Mouse (Mus musculus) MEL (cell line): ENCODE data around the gene Gm20388.

ENCODE experiments used
- E2F4 ChIP-seq: IDR thresholded peaks from 2 replicates; pipeline ENCODE4 v1.6.1; 2011; ENCODE audit warnings: low read depth, low read length, improper control_type of control experiment, borderline replicate concordance
- POLR2AphosphoS2 ChIP-seq: IDR thresholded peaks from 2 replicates; pipeline ENCODE4 v1.6.1; 2011; ENCODE audit warnings: low read length, improper control_type of control experiment
- SMC3 ChIP-seq: IDR thresholded peaks from 2 replicates; pipeline ENCODE4 v1.6.1; 2011; ENCODE audit warnings: low read depth, low read length, improper control_type of control experiment
- USF2 ChIP-seq, 2 experiments: IDR thresholded peaks; 2 replicates each; pipeline ENCODE4 v1.6.1; 2011 to 2012; ENCODE audit warnings: improper control_type of control experiment in 2 of 2, low read length in 2 of 2, borderline replicate concordance in 1 of 2, inconsistent platforms in 1 of 2, low read depth in 1 of 2, mild to moderate bottlenecking in 1 of 2; ENCODE audit not compliant: insufficient read depth in 1 of 2

- TF ChIP-seq POLR2AphosphoS2: no peak
- no peak for TF ChIP-seq USF2 (IDR thresholded peaks at IDR 0.05; ENCODE audit: borderline replicate concordance in 1 of 2, insufficient read depth in 1 of 2, low read depth in 1 of 2, low read length in 2 of 2)
- TF ChIP-seq SMC3: no peak
- TF ChIP-seq E2F4: no peak
Observed at GRCm38 (mm10) chr8:122197342-122197741, 2286.7 kb downstream of the Gm20388 start.
